Mouse (Mus musculus) olfactory bulb, adult 2 months (tissue): Measurements from ENCODE around the gene Krtap19-9b.

Experiments used
- CTCF ChIP-seq: fragments of 200-500 bp; IDR thresholded peaks from 2 replicates; pipeline ENCODE4 v1.5.1; 2012; ENCODE audit warnings: low read depth, mild to moderate bottlenecking, low read length, moderate library complexity; ENCODE audit not compliant: insufficient read depth
- POLR2A ChIP-seq: fragments of 200-500 bp; IDR thresholded peaks from 2 replicates; pipeline ENCODE4 v1.6.1; 2012; ENCODE audit warnings: mild to moderate bottlenecking, low read depth, low read length, moderate library complexity; ENCODE audit not compliant: insufficient read depth

GRCm38 (mm10) chr16:88938252-88938651 lies 6.2 kb upstream of the Krtap19-9b start:
- TF ChIP-seq POLR2A (no peak), CTCF (no peak)
